ENCODE assay signal across 15 mouse cellular contexts in genomic region chrX:60896296-60896695, GRCm38 (mm10). TPM values are rescaled to one million over a fixed set of nuclear protein-coding genes. Genes with fewer than 3 reads are reported as not detected.
DNase-seq lines count a peak whose midpoint lies in the region; ATAC-seq lines count a peak whose summit lies in the region.
"Had no signal": no experiment of that assay in that cellular context is flagged by ENCODE, and none has a peak within 500 bp of the region (broad histone marks: within the 10 kb centered on the region; RNA-seq: fewer than 3 reads in every experiment).

No protein-coding gene starts in this region.

- no peaks in the 10 kb centered on the region for H3K9me3 ChIP-seq in neural tube, embryonic 11.5 days (ENCODE audit: control insufficient read depth, low read length)
- H3K9me3 ChIP-seq in neural tube, embryonic 15.5 days (replicated peaks), result no peaks in the 10 kb centered on the region
- H3K9me3 ChIP-seq in forebrain, embryonic 10.5 days, result no peaks in the 10 kb centered on the region; the same call in 1 of the 2 replicates
- no peaks in the 10 kb centered on the region for H3K9me3 ChIP-seq in hindbrain, embryonic 13.5 days

- no peak overlapping the region for H3K9ac ChIP-seq in neural tube, embryonic 11.5 days (ENCODE audit: low read length)
- no peak overlapping the region for H3K9ac ChIP-seq in neural tube, embryonic 15.5 days (replicated peaks)
- no peak overlapping the region for H3K9ac ChIP-seq in hindbrain, embryonic 13.5 days
- H3K9ac ChIP-seq: liver, embryonic 14.5 days had no signal

- peak; percentile 18 for DNase-seq in neural tube, embryonic 11.5 days (ENCODE audit: low spot score)
- peak; percentile 33 for DNase-seq in forebrain, embryonic 10.5 days (ENCODE audit: extremely low spot score, low spot score)
- DNase-seq in retina, postnatal 1 day, result peak; percentile 62
- no peak for DNase-seq in kidney, postnatal 14 days
- DNase-seq in right cerebral cortex, postnatal 14 days, result no peak
- DNase-seq: adrenal gland, postnatal 10 days; kidney, postnatal 4 days; lung, postnatal 36 days; right cerebral cortex, adult 18-20 months; thymus, postnatal 36 days had no signal

- no peaks in the 10 kb centered on the region for H3K36me3 ChIP-seq in neural tube, embryonic 11.5 days (ENCODE audit: control insufficient read depth, insufficient read depth, low read length)
- no peaks in the 10 kb centered on the region for H3K36me3 ChIP-seq in neural tube, embryonic 15.5 days
- peaks cover 8% of the 10 kb centered on the region for H3K36me3 ChIP-seq in forebrain, embryonic 10.5 days (replicated peaks)
- no peaks in the 10 kb centered on the region for H3K36me3 ChIP-seq in hindbrain, embryonic 13.5 days

- ATAC-seq in neural tube, embryonic 11.5 days (ENCODE audit: insufficient read depth, low FRiP score, low TSS enrichment), result no peak
- ATAC-seq in neural tube, embryonic 15.5 days (ENCODE audit: low FRiP score), result no peak
- no peak for ATAC-seq in hindbrain, embryonic 13.5 days (ENCODE audit: low FRiP score)

- H3K4me2 ChIP-seq in neural tube, embryonic 11.5 days (ENCODE audit: low read depth), result peak overlapping the region; percentile 52
- H3K4me2 ChIP-seq in neural tube, embryonic 15.5 days, result no peak overlapping the region
- H3K4me2 ChIP-seq in hindbrain, embryonic 13.5 days, result peak overlapping the region; percentile 17

- no peak overlapping the region for H3K4me3 ChIP-seq in neural tube, embryonic 11.5 days (ENCODE audit: low read depth, low read length)
- H3K4me3 ChIP-seq in neural tube, embryonic 15.5 days (replicated peaks), result no peak overlapping the region
- peak overlapping the region; percentile 69 for H3K4me3 ChIP-seq in forebrain, embryonic 10.5 days
- no peak overlapping the region for H3K4me3 ChIP-seq in hindbrain, embryonic 13.5 days
- H3K4me3 ChIP-seq: myocyte had no signal

- H3K27me3 ChIP-seq in neural tube, embryonic 11.5 days (ENCODE audit: control insufficient read depth, insufficient read depth, low read length), result 0 out of 2 replicates have a peak, but pooled peaks cover 2% of the 10 kb centered on the region
- H3K27me3 ChIP-seq in neural tube, embryonic 15.5 days (replicated peaks), result peaks cover 8% of the 10 kb centered on the region; the same call in 1 of the 2 replicates
- H3K27me3 ChIP-seq in forebrain, embryonic 10.5 days (ENCODE audit: poor library complexity, severe bottlenecking), result peaks cover 67% of the 10 kb centered on the region
- H3K27me3 ChIP-seq in hindbrain, embryonic 13.5 days, result peaks cover 31% of the 10 kb centered on the region; the same call in 1 of the 2 replicates

- H3K27ac ChIP-seq in neural tube, embryonic 11.5 days (ENCODE audit: low read depth, low read length), result no peak overlapping the region
- no peak overlapping the region for H3K27ac ChIP-seq in neural tube, embryonic 15.5 days (replicated peaks)
- H3K27ac ChIP-seq in forebrain, embryonic 10.5 days, result peak overlapping the region; percentile 93; the same call in 1 of the 2 replicates
- H3K27ac ChIP-seq in hindbrain, embryonic 13.5 days, result no peak overlapping the region
- H3K27ac ChIP-seq: liver, embryonic 14.5 days had no signal

- peaks cover 2% of the 10 kb centered on the region; the same call in 1 of the 2 replicates for H3K4me1 ChIP-seq in neural tube, embryonic 11.5 days (ENCODE audit: control insufficient read depth, insufficient read depth, low read length)
- H3K4me1 ChIP-seq in neural tube, embryonic 15.5 days, result peaks cover 21% of the 10 kb centered on the region
- peaks cover 46% of the 10 kb centered on the region for H3K4me1 ChIP-seq in forebrain, embryonic 10.5 days
- peaks cover 21% of the 10 kb centered on the region for H3K4me1 ChIP-seq in hindbrain, embryonic 13.5 days (replicated peaks)

- whole genome bisulfite sequencing in neural tube, embryonic 11.5 days, result 14% methylated on average over 13 of the region's 13 CpGs
- WGBS in neural tube, embryonic 15.5 days, result 15% methylated on average over 13 of the region's 13 CpGs
- WGBS in forebrain, embryonic 10.5 days, result 10% methylated on average over 13 of the region's 13 CpGs
- 7% methylated on average over 13 of the region's 13 CpGs for WGBS in hindbrain, embryonic 13.5 days

RNA-seq across cellular contexts. Expression of gene Sox3, which starts 3.1 kb away (rescaled TPM):
- 9.4 and 11.0 TPM in 2 replicates for polyA plus RNA-seq in neural tube, embryonic 11.5 days (2014; fragmentation: Nextera tagmentation; extraction: Ambion mirVana)
- polyA plus RNA-seq in neural tube, embryonic 15.5 days (2015; fragmentation: Nextera tagmentation; extraction: Ambion mirVana), result 0.36 and 1.0 TPM in 2 replicates
- 4.7 and 5.2 TPM in 2 replicates for polyA plus RNA-seq in forebrain, embryonic 10.5 days (2016; fragmentation: Nextera tagmentation; extraction: Ambion mirVana)
- 1.1 and 1.3 TPM in 2 replicates for polyA plus RNA-seq in hindbrain, embryonic 13.5 days (2015; fragmentation: Nextera tagmentation; extraction: Ambion mirVana)
- polyA plus RNA-seq: intestine, embryonic 14.5 days; liver, embryonic 14.5 days; myocyte had no signal

Comparison
In these comparisons a context has a peak if more than half of its experiments do, and no peak if none do; other contexts are left out.
1. DNase-seq: peak in neural tube, embryonic 11.5 days (single experiment), forebrain, embryonic 10.5 days (single experiment) and retina, postnatal 1 day (single experiment); none in kidney, postnatal 14 days (single experiment) and right cerebral cortex, postnatal 14 days (single experiment).